Mouse (Mus musculus) ES-Bruce4 (cell line): ENCODE results near the gene Traf2. TPM values are rescaled to one million over a fixed set of nuclear protein-coding genes. Genes with fewer than 3 reads are reported as not detected.

Experiments
- H3K27ac ChIP-seq: 2 replicates; pipeline ENCODE4 v1.5.1; 2012; ENCODE audit warnings: low read length, inconsistent platforms; ENCODE audit not compliant: insufficient read depth
- H3K27me3 ChIP-seq: 2 replicates; pipeline ENCODE4 v1.6.1; 2012; ENCODE audit warnings: mild to moderate bottlenecking, low read length, inconsistent platforms; ENCODE audit not compliant: control insufficient read depth, poor library complexity, insufficient read depth, severe bottlenecking
- H3K36me3 ChIP-seq: 2 replicates; pipeline ENCODE4 v1.6.1; 2012; ENCODE audit warnings: inconsistent platforms, mild to moderate bottlenecking, low read length, moderate library complexity; ENCODE audit not compliant: control insufficient read depth, poor library complexity, insufficient read depth, severe bottlenecking
- H3K4me1 ChIP-seq: one replicate; pipeline ENCODE4 v1.8.1; 2011; ENCODE audit warnings: low read length; ENCODE audit not compliant: control insufficient read depth, insufficient read depth
- H3K4me3 ChIP-seq: 2 replicates; pipeline ENCODE4 v1.5.1; 2011; ENCODE audit warnings: low read depth, mild to moderate bottlenecking, low read length
- H3K9ac ChIP-seq: 2 replicates; pipeline ENCODE4 v1.6.1; 2012; ENCODE audit warnings: low read depth, mild to moderate bottlenecking, inconsistent platforms; ENCODE audit not compliant: poor library complexity, severe bottlenecking
- H3K9me3 ChIP-seq: replicated peaks from 2 replicates; pipeline ENCODE4 v1.6.1; 2012; ENCODE audit warnings: mild to moderate bottlenecking, low read length, inconsistent platforms; ENCODE audit not compliant: control insufficient read depth, poor library complexity, insufficient read depth, severe bottlenecking
- CTCF ChIP-seq: IDR thresholded peaks from one replicate; pipeline ENCODE4 v1.8.1; 2011; ENCODE audit warnings: low read depth, low read length
- EP300 ChIP-seq: IDR thresholded peaks from 2 replicates; pipeline ENCODE4 v1.6.1; 2011; ENCODE audit warnings: low read depth, low read length; ENCODE audit not compliant: insufficient read depth
- POLR2A ChIP-seq: IDR thresholded peaks from one replicate; pipeline ENCODE4 v1.8.1; 2011; ENCODE audit warnings: low read length; ENCODE audit not compliant: insufficient read depth
- polyA plus RNA-seq: library from polyadenylated mRNA; stranded (reverse); fragments of >200 nt; gene quantifications from 2 replicates; pipeline ENCODE4 v1.2.4, GENCODE M21; 2011; ENCODE audit warnings: low read depth; ENCODE audit not compliant: missing spikeins, insufficient read depth, insufficient read length

Traf2 gene
- polyA plus RNA-seq, 1 experiment: 9.8 TPM

- peaks cover 2% of the 10 kb centered on the region for H3K4me1 ChIP-seq
- H3K9ac ChIP-seq: 0 out of 2 replicates have a peak overlapping the region, but pooled peaks have one; percentile 64
- H3K4me3 ChIP-seq: no peak overlapping the region
- peaks cover 5% of the 10 kb centered on the region; the same call in 1 of the 2 replicates for H3K27me3 ChIP-seq
- H3K27ac ChIP-seq: no peak overlapping the region
- H3K9me3 ChIP-seq: no peaks in the 10 kb centered on the region
- TF ChIP-seq CTCF (no peak), POLR2A (no peak), EP300 (no peak)
- H3K36me3 ChIP-seq: no peaks in the 10 kb centered on the region
These were observed 29.5 kb upstream of the Traf2 start for GRCm38 (mm10) chr2:25576028-25576850.

- H3K27ac ChIP-seq: no peak overlapping the region
- H3K27me3 ChIP-seq: peaks cover 5% of the 10 kb centered on the region; the same call in 1 of the 2 replicates
- TF ChIP-seq CTCF (no peak), POLR2A (no peak), EP300 (no peak)
- peaks cover 2% of the 10 kb centered on the region for H3K4me1 ChIP-seq
- no peaks in the 10 kb centered on the region for H3K9me3 ChIP-seq
- no peaks in the 10 kb centered on the region for H3K36me3 ChIP-seq
- H3K9ac ChIP-seq: peak overlapping the region; percentile 64
- peak overlapping the region; percentile 35 for H3K4me3 ChIP-seq
These were observed 28.8 kb upstream of the Traf2 start for GRCm38 (mm10) chr2:25575432-25576027.

- Histone ChIP-seq H3K4me1 (peaks cover 2% of the 10 kb centered on the region), H3K27me3 (peaks cover 5% of the 10 kb centered on the region; the same call in 1 of the 2 replicates), H3K27ac (peak within 1 kb of the TSS; percentile 45), H3K4me3 (peak within 1 kb of the TSS; percentile 85), H3K36me3 (no peaks in the 10 kb centered on the region), H3K9me3 (no peaks in the 10 kb centered on the region), H3K9ac (peak within 1 kb of the TSS; percentile 64)
- TF ChIP-seq POLR2A (peak; percentile 16), CTCF (no peak)
These were observed 28.1 kb upstream of the Traf2 start, which contains the start of the genes Mamdc4 and Phpt1 for GRCm38 (mm10) chr2:25574579-25575431. Mamdc4 (minus strand) TSS chr2:25574845. Phpt1 (minus strand) TSS chr2:25575224.

GRCm38 (mm10) chr2:25574136-25574535 is 27.4 kb upstream of the Traf2 start:
- peaks cover 2% of the 10 kb centered on the region for H3K4me1 ChIP-seq
- TF ChIP-seq EP300: no peak
- TF ChIP-seq CTCF: no peak
- TF ChIP-seq POLR2A: no peak
- no peak overlapping the region for H3K27ac ChIP-seq

GRCm38 (mm10) chr2:25573068-25573467 is 26.3 kb upstream of the Traf2 start:
- Histone ChIP-seq H3K9ac (no peak overlapping the region), H3K4me1 (peaks cover 4% of the 10 kb centered on the region), H3K9me3 (no peaks in the 10 kb centered on the region), H3K27me3 (no peaks in the 10 kb centered on the region), H3K36me3 (no peaks in the 10 kb centered on the region), H3K4me3 (no peak overlapping the region), H3K27ac (no peak overlapping the region)
- no peak for TF ChIP-seq CTCF
- TF ChIP-seq EP300: no peak
- TF ChIP-seq POLR2A: no peak

More at GRCm38 (mm10) chr2:25574136-25574535, 27.4 kb upstream of the Traf2 start:
- Histone ChIP-seq H3K9ac (peak overlapping the region; percentile 64), H3K36me3 (no peaks in the 10 kb centered on the region), H3K27me3 (peaks cover 5% of the 10 kb centered on the region; the same call in 1 of the 2 replicates), H3K9me3 (no peaks in the 10 kb centered on the region), H3K4me3 (peak overlapping the region; percentile 85)
